Mouse (Mus musculus) cerebellum, postnatal 25 days (tissue): ENCODE data around the gene Phka2.

Experiments
- DNase-seq, 2 experiments: peaks; one replicate each; pipeline ENCODE4 v3.0.0; 2021; ENCODE audit warnings: mixed read lengths in 2 of 2

Gene Phka2

GRCm38 (mm10) chrX:160601053-160601452, 99.1 kb downstream of the Phka2 start:
- DNase-seq = no peak

- DNase-seq = no peak
These were observed 100.8 kb downstream of the Phka2 start for GRCm38 (mm10) chrX:160602770-160603169.

- no peak for DNase-seq
These were observed 101.3 kb downstream of the Phka2 start for GRCm38 (mm10) chrX:160603316-160603715.

- DNase-seq = peak in 1 of 2 experiments; percentile 37
These were observed 102.1 kb downstream of the Phka2 start for GRCm38 (mm10) chrX:160603981-160604541.

- DNase-seq = peak in 1 of 2 experiments; percentile 55
These were observed 107.9 kb downstream of the Phka2 start for GRCm38 (mm10) chrX:160609849-160610248.

GRCm38 (mm10) chrX:160610482-160610881, 108.5 kb downstream of the Phka2 start:
- DNase-seq = no peak

- no peak for DNase-seq
These were observed 109.1 kb downstream of the Phka2 start for GRCm38 (mm10) chrX:160610882-160611644.
